Mouse (Mus musculus): ENCODE results near the gene Mgst2. TPM values are rescaled to one million over a fixed set of nuclear protein-coding genes. Genes with fewer than 3 reads are reported as not detected.

The Mgst2 gene
- total RNA-seq, 2 experiments from 2014 or later: 2.0 to 2.2 TPM

- no peak for DNase-seq (ENCODE audit: low spot score in 2 of 2)
These were observed 71.9 kb downstream of the Mgst2 start for GRCm38 (mm10) chr3:51731949-51732636.

Other genes with a start within 250 kb of the Mgst2 start
- gene Naa15, start 245.2 kb upstream of the Mgst2 start, total RNA-seq (2021): 10 to 100 TPM; 48.3 to 52.7 TPM
- gene Rab33b, start 176.4 kb upstream of the Mgst2 start, total RNA-seq (2021): 10 to 100 TPM; 16.5 to 21.0 TPM
- 10 to 100 TPM; 74.5 to 82.5 TPM for gene Setd7, start 99.5 kb upstream of the Mgst2 start, total RNA-seq (2021)